Mouse (Mus musculus): ENCODE data around the gene Gm6793.

DNA sequence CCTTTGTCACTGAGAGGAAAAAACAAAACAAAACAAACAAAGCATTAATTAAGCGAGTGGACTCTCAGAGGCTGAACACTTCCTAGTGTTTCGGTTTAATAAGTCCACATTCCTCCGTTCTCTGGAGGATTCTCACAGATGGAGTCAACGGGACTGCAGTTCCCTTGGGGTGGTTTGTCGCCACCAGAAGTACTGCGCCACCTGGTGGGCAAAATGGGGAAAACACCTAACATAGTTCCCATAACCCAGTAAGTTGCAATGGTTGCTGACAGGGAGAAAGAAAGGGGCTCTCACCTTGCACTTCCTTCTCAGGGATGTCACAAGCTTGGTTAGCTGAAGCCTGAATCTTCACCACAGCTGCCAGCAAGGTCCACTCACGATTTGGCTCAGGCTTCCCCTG, 24.9 kb downstream of the Gm6793 start:
- TF ChIP-seq CTCF (IDR thresholded peaks at IDR 0.05; ENCODE audit: borderline replicate concordance, insufficient read depth, low read depth, low read length) = peak; percentile 89
- TF ChIP-seq POLR2A (IDR thresholded peaks at IDR 0.05; ENCODE audit: borderline replicate concordance, insufficient read depth, low read length) = no peak
